Mouse (Mus musculus) forebrain, embryonic 13.5 days (tissue): Measurements from ENCODE around the gene Hira. TPM values are rescaled to one million over a fixed set of nuclear protein-coding genes. Genes with fewer than 3 reads are reported as not detected.
"Not testable (repeated sequence)": the region's sequence is repeated elsewhere in the genome, so short reads cannot be mapped to it uniquely, and the experiment has no call there.

Experiments used
- ATAC-seq: fragments of 200-750 bp; cut with Nextera tagmentation; 2 replicates; pipeline ENCODE4 v1.8.0; 2017
- H3K27ac ChIP-seq: fragments of 300-500 bp; sonication (generic); 2 replicates; pipeline ENCODE4 v1.5.1; 2015; ENCODE audit warnings: inconsistent platforms, mild to moderate bottlenecking, moderate library complexity
- H3K27me3 ChIP-seq: fragments of 300-500 bp; sonication (generic); 2 replicates; pipeline ENCODE4 v1.6.1; 2015; ENCODE audit warnings: mild to moderate bottlenecking, inconsistent platforms
- H3K36me3 ChIP-seq: fragments of 300-500 bp; sonication (generic); 2 replicates; pipeline ENCODE4 v1.6.1; 2015; ENCODE audit warnings: mild to moderate bottlenecking, inconsistent platforms; ENCODE audit not compliant: poor library complexity, severe bottlenecking
- H3K4me1 ChIP-seq: fragments of 300-500 bp; sonication (generic); 2 replicates; pipeline ENCODE4 v1.6.1; 2015; ENCODE audit warnings: inconsistent platforms
- H3K4me2 ChIP-seq: fragments of 300-500 bp; sonication (generic); 2 replicates; pipeline ENCODE4 v1.6.1; 2015; ENCODE audit warnings: inconsistent platforms, mild to moderate bottlenecking, moderate library complexity
- H3K4me3 ChIP-seq: fragments of 300-500 bp; sonication (generic); 2 replicates; pipeline ENCODE4 v1.5.1; 2015; ENCODE audit warnings: mild to moderate bottlenecking, inconsistent platforms
- H3K9ac ChIP-seq: fragments of 300-500 bp; sonication (generic); 2 replicates; pipeline ENCODE4 v1.6.1; 2015; ENCODE audit warnings: mild to moderate bottlenecking, inconsistent platforms
- H3K9me3 ChIP-seq: fragments of 300-500 bp; sonication (generic); replicated peaks from 2 replicates; pipeline ENCODE4 v1.6.1; 2016; ENCODE audit warnings: inconsistent platforms
- WGBS: fragments of 180-500 bp; shearing (Covaris S2); methylation state at CpG from one replicate; pipeline ENCODE4 v1.1.7; 2015; 5-methylcytosine and 5-hydroxymethylcytosine counted together
- polyA plus RNA-seq: library from polyadenylated mRNA; unstranded; fragments of >200 nt; fragmentation: Nextera tagmentation; extraction: Ambion mirVana; gene quantifications from 2 replicates; pipeline ENCODE4 v1.2.1, GENCODE M21; 2015

The Hira gene
- polyA plus RNA-seq, 1 experiment from 2014 or later = 21.4 TPM

DNA sequence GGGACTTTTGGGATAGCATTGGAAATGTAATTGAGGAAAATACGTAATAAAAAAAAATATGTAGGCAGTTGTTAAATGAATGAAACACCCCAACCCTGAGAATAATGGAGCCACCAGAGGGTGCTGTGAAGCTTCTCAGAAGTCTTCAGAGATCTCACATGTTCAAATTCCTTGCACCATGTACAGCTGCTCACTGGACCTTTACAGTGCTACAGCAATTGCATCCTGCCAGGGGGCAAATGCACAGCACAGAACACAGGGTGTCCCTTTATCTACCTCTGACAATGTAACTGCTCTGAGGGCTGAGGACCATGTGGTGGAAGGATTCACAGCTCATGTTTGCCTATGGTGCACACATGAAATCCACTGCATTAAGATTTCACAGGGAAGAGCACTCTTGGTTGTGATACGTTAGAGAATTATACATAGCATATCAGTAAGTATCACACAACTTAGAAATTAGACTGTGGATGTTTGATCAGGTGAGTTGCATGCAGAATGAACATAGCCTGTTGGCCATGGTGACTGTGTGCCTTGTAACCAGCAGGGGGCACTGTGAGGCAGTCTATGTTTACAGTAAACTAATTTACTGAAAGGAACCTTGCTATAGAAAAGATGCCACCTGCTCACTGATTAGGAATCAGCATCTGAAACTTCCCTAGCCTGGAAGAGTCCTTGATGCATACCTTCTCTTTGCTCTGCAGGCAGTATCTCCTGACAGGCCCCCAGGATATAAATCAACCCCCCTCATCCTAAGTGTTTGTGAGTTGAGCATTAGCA is 126.0 kb downstream of the Hira start:
- not testable (repeated sequence) for H3K4me1 ChIP-seq, H3K9me3 ChIP-seq, H3K27me3 ChIP-seq, H3K4me3 ChIP-seq, ATAC-seq, H3K36me3 ChIP-seq, H3K9ac ChIP-seq, H3K27ac ChIP-seq, H3K4me2 ChIP-seq
- 44% methylated on average over 2 of the region's 2 CpGs for WGBS

DNA sequence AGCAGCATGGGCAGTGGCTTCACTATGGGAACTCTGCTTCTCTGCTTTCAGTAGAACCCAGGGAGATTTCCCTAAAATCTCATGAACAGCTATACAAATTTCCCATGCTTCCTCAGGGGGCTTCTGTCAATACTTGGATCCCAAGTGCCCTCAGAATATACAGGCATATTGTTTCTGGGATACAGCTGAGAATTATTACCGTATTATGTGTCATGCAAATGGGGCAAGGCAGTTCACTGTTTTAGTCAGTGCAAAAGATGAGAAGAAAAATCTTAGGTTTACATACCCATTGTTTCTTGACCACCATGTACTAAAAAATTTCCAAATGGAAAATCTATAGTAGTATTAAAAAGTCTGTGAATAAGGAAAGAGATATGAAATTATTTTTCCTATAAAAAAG is 126.9 kb downstream of the Hira start:
- H3K4me1 ChIP-seq = no peaks in the 10 kb centered on the region
- no peaks in the 10 kb centered on the region for H3K27me3 ChIP-seq
- no peak for ATAC-seq
- H3K9ac ChIP-seq = no peak overlapping the region
- H3K4me2 ChIP-seq = no peak overlapping the region
- no peak overlapping the region for H3K4me3 ChIP-seq
- no peaks in the 10 kb centered on the region for H3K36me3 ChIP-seq
- H3K27ac ChIP-seq = no peak overlapping the region
- WGBS = 100% methylated on average over 1 of the region's 1 CpGs
- no peaks in the 10 kb centered on the region for H3K9me3 ChIP-seq

DNA sequence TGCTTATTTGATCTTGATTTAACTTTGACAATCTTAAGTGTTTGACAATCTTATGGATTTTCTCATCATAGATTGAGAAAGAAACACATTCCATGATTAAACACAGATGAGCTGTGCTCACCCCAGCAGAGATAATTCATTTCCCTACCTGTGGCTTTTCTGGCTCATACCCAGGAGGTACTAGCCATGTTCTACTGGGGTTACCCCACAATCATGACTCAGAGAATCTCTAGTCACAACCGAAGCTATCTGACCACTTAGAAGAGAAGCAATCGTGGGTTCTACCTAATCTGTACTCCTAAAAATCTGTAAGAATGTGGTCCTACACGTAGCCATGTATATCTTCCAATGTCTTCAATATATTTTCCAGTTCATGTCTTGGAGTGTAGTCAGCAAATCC is 128.5 kb downstream of the Hira start:
- no peaks in the 10 kb centered on the region for H3K9me3 ChIP-seq
- no peaks in the 10 kb centered on the region for H3K36me3 ChIP-seq
- H3K9ac ChIP-seq = no peak overlapping the region
- no peak for ATAC-seq
- H3K4me1 ChIP-seq = no peaks in the 10 kb centered on the region
- H3K27me3 ChIP-seq = no peaks in the 10 kb centered on the region
- WGBS = 72% methylated on average over 3 of the region's 3 CpGs
- H3K4me2 ChIP-seq = no peak overlapping the region
- H3K27ac ChIP-seq = no peak overlapping the region
- H3K4me3 ChIP-seq = no peak overlapping the region

DNA sequence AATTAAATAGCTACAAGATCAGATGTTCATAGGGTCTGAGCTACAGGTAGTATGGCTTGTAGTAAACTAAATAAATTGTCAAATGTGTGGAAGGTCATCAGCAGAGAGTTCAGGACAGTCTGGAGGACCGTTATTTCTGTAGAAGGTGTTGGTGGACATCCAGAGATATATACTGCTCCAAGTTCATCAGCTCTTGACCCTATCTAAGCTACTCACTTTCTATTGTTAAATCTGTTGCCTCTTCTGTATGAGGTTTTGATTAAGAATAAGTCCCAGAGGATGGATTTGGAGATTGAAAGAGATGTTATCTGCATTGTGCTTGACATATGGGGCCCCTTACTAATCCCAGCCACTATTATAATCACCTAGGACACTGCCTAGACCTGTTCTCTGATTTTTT is 129.9 kb downstream of the Hira start:
- H3K9me3 ChIP-seq = no peaks in the 10 kb centered on the region
- H3K4me2 ChIP-seq = no peak overlapping the region
- H3K36me3 ChIP-seq = no peaks in the 10 kb centered on the region
- no peak overlapping the region for H3K4me3 ChIP-seq
- no peak overlapping the region for H3K27ac ChIP-seq
- no peaks in the 10 kb centered on the region for H3K27me3 ChIP-seq
- H3K9ac ChIP-seq = no peak overlapping the region
- no peaks in the 10 kb centered on the region for H3K4me1 ChIP-seq
- ATAC-seq = no peak
- WGBS = 83% methylated on average over 1 of the region's 1 CpGs

DNA sequence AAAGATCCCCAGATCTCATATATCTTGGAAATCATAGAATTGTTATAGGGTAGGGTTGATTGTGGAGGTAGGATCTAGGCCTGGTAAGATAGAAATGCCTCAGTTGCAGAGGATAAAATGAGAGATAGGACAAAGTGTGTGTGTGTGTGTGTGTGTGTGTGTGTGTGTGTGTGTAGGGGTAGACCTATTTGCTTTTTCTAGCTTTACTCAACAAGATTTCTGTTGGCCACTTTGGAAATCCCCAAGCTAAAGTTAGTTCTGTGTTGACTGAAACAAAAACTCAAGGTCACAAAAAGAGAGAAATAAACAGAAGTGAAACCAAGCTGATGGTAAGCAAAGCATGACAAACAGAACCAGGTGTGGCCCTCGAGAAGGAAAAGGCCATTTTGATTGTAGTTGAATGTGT is 130.4 kb downstream of the Hira start:
- not testable (repeated sequence) for H3K27ac ChIP-seq, H3K9me3 ChIP-seq, H3K27me3 ChIP-seq, H3K4me1 ChIP-seq, ATAC-seq, H3K9ac ChIP-seq, H3K36me3 ChIP-seq, H3K4me3 ChIP-seq, H3K4me2 ChIP-seq
- WGBS = 48% methylated on average over 1 of the region's 1 CpGs

DNA sequence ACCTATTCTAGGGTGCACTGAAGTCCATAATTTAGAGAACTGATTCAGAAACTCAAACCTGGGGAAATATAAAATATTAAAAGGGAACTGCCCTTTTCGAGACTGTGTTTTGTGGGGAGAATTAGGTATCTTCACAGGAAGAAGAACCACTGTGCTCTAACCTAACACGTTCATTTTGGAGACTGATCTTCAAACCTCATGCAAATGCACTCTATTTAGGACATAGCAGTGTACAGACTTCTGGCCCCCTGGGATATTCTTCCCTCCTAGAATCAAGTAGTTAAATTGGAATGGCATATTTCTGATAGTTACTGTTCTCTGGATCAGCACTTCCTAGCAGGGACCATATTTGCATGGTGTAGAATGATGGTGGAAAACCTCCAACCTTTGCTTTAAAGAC is 133.9 kb downstream of the Hira start:
- 78% methylated on average over 2 of the region's 2 CpGs for WGBS
- H3K4me3 ChIP-seq = no peak overlapping the region
- H3K9me3 ChIP-seq = no peaks in the 10 kb centered on the region
- H3K27ac ChIP-seq = no peak overlapping the region
- no peaks in the 10 kb centered on the region for H3K36me3 ChIP-seq
- H3K27me3 ChIP-seq = no peaks in the 10 kb centered on the region
- H3K4me2 ChIP-seq = no peak overlapping the region
- H3K9ac ChIP-seq = no peak overlapping the region
- H3K4me1 ChIP-seq = no peaks in the 10 kb centered on the region
- no peak for ATAC-seq

DNA sequence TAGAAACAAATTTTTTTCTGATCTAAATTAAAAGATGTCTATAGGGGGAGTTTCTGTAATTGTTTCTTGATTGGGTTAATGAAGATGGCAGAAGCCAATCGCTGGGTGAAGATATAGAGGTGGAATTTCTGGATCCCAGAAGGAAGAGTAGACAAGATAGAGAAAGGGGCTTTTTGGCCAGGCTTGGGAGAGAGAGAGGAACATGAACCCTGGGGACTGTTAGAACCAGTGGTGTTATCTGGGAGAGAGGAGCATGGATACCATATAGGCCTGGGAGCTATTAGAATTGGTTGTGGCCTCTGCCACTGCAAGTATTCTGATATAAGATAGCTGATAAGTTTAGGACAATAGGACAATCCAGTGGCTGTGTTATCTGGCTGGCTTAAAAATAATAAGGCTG is 136.7 kb downstream of the Hira start:
- no peak overlapping the region for H3K4me3 ChIP-seq
- no peaks in the 10 kb centered on the region for H3K4me1 ChIP-seq
- H3K36me3 ChIP-seq = no peaks in the 10 kb centered on the region
- 86% methylated on average over 1 of the region's 1 CpGs for WGBS
- H3K27me3 ChIP-seq = no peaks in the 10 kb centered on the region
- H3K9me3 ChIP-seq = no peaks in the 10 kb centered on the region
- H3K9ac ChIP-seq = no peak overlapping the region
- no peak for ATAC-seq
- no peak overlapping the region for H3K27ac ChIP-seq
- no peak overlapping the region for H3K4me2 ChIP-seq

DNA sequence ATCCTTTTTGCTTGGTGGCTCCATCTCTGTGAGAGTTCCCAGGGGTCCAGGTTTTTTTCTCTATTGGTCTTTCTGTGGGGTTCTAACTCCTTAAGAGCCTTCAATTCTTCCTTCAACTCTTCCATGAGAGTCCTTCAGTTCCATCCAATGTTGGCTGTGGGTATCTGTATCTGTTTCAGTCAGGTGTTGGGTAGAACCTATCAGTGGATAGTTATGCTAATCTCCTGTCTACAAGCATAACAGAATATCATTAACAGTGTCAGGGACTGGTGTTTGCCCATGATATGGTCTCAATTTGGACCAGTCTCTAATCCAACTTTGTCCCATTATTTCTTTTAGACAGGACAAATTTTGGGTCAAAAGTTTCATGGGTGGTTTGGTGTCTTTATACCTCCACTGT is 137.8 kb downstream of the Hira start:
- Histone ChIP-seq H3K9me3 (no peaks in the 10 kb centered on the region), H3K4me2 (no peak overlapping the region), H3K9ac (no peak overlapping the region), H3K4me3 (no peak overlapping the region), H3K36me3 (no peaks in the 10 kb centered on the region), H3K27me3 (no peaks in the 10 kb centered on the region), H3K4me1 (no peaks in the 10 kb centered on the region), H3K27ac (no peak overlapping the region)
- no peak for ATAC-seq

Other genes with a start within 250 kb of the Hira start
- gene Sept5, start 247.1 kb upstream of the Hira start, polyA plus RNA-seq = 115 and 120 TPM in 2 replicates
- gene Cldn5, start 100.2 kb upstream of the Hira start, polyA plus RNA-seq = 44.6 and 53.2 TPM in 2 replicates
- 114 and 118 TPM in 2 replicates for gene Ufd1, start 65.3 kb upstream of the Hira start, polyA plus RNA-seq
- 48.7 and 51.3 TPM in 2 replicates for gene Cdc45, start 65.0 kb upstream of the Hira start, polyA plus RNA-seq
- 26.1 and 29.6 TPM in 2 replicates for gene 2510002D24Rik, start 40.5 kb upstream of the Hira start, polyA plus RNA-seq
- not detected in 2 replicates for gene Gm28539, start 40.5 kb upstream of the Hira start, polyA plus RNA-seq
- gene Mrpl40, start 175 bp upstream of the Hira start, polyA plus RNA-seq = 78.6 and 87.4 TPM in 2 replicates